Mouse (Mus musculus): ENCODE measurements at regions not wholly inside any gene's neighbourhood (a gene's known extent, or its start where the extent isn't known, plus 50 kb on each side); places are given as distances from the start of the nearest gene placed in this dataset.

DNA sequence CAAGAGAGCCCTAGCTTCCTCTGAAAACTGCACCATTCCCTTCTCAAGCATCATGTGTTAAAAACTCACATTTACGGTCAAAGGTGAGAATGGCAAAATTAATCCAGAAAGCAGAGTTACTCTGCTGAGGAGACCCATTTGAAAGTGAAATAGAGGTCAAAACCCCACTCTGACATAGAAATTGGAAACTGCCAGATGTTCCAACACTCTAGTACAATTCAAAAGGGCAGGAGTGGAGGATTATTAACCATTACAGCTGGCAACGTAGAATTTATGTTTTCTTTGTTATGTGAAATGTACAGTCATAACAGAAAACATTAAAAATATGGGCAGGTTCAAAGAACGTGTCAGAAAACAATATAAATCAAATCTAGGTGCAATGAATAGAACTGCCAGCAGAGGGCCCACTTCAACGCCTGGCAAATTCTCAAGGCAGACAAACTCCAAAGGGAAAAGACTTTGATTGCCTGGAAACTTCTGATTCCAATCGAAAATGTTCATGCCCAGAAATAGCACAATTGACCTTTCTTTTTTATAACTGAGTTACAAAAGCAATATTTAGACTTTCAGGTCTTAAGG is 54.2 kb upstream of the Rfpl4b start:
- DNase-seq (ENCODE audit: low spot score in 2 of 2), result peak; percentile 12 to 21

GRCm38 (mm10) chr10:38879271-38879670 is 57.7 kb upstream of the Rfpl4b start:
- DNase-seq (ENCODE audit: low spot score in 2 of 2), result peak in 1 of 2 experiments; percentile 32

- no peak for DNase-seq (ENCODE audit: low spot score in 2 of 2)
Measured at GRCm38 (mm10) chr10:38880642-38881187, 59.1 kb upstream of the Rfpl4b start.

GRCm38 (mm10) chr10:38882154-38882553 is 60.6 kb upstream of the Rfpl4b start:
- peak; percentile 38 to 49 for DNase-seq (ENCODE audit: low spot score in 2 of 2)

DNA sequence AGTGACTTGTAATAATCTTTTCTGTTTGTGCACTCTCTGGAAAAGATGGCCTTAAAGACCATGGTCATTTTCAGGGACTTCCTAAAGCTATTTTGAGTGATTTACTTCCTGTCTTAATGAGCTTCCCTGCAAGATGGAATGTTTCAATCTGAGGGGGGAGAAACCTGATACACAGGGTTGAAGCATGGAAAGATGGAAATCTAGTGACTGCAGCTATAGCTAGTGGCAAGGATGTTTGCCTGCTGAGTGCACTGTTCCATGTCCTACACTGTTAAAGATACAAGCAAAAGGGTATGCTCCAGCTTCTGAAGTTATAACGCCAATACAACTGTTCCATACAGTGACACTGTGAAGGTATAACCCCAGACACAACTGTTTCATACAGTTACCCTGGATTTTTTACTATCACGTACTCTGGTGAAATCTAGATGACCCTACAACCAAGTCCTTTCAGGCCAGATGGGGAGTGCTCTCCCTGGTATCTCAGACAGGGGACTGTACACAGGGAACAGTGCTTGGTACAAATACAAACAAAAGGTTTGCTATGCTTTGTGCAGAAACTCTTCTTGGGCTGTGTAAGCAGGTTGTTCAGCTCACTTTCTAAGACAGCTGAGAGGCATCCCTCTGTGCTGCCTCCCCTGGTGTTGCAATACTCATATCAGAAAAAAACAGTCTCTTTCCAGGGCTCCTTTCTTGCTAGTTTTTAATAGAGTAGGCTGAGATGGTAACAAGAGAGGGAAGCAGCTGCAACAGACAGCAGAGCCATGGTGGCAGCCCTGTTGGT is 62.4 kb upstream of the Rfpl4b start:
- DNase-seq (ENCODE audit: low spot score in 2 of 2), result no peak

DNA sequence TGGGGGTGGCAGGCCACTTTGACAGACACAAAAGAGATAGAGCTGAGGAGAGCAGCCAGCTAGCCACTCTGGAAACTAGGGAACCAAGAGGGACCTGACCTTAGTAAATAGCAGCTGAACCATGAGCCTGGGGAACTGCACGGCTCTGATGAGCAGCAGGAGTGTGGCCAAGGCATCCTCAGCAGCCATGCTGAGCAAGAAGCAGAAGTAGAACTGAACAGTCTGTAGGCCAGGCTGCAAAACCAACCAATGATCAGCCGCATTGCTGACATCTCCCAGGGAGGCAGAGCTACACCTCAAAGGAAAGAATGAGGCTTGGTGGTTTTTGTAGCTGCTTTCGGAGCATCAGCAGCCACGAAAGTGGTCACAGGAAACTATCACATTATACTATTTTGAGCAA is 63.1 kb upstream of the Rfpl4b start:
- DNase-seq (ENCODE audit: low spot score in 2 of 2), result no peak

GRCm38 (mm10) chr10:38886441-38886840 is 64.9 kb upstream of the Rfpl4b start:
- DNase-seq (ENCODE audit: low spot score in 2 of 2), result no peak

- no peak for DNase-seq (ENCODE audit: low spot score in 2 of 2)
Measured at GRCm38 (mm10) chr10:38887896-38888295, 66.3 kb upstream of the Rfpl4b start.

DNA sequence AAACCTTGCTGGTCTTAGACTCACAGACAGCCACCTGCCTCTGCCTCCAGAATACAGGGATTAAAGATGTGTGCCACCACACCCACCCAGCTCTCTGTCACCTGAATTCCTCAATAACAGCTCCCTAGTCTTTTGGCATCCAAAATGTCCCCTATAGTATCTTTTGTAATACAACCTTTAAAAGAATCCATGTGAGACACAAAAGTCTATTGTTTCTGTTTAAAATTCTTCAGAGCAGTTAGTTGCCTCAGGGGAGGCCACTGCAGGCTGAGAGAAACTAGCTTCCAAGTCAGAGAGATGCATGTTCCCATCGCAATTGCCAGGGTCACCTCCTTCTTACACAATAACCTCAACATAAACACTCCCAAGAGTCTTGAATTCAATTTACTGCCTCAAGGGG is 70.6 kb upstream of the Lama4 start:
- DNase-seq (ENCODE audit: low spot score in 2 of 2), result no peak

DNA sequence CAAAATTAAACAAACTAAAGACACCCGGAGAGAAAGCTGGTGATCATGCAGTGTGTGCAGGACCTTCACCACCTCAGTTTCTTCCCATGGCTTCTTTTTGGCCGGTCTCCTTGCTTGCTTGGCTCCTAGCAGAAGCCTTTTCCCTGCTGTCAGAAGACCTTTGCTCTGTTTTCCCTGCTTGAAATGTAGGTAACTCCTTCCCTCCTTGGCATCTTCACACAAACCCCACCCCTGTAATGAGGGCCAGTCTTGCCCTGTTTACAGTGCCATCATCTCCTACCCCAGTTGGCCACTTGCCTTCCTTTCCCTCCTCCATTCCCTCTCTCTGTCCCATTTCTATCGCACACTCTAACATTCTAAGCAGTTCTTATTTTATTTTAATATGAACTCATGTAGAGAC is 69.7 kb upstream of the Lama4 start:
- DNase-seq (ENCODE audit: low spot score in 2 of 2), result no peak

DNA sequence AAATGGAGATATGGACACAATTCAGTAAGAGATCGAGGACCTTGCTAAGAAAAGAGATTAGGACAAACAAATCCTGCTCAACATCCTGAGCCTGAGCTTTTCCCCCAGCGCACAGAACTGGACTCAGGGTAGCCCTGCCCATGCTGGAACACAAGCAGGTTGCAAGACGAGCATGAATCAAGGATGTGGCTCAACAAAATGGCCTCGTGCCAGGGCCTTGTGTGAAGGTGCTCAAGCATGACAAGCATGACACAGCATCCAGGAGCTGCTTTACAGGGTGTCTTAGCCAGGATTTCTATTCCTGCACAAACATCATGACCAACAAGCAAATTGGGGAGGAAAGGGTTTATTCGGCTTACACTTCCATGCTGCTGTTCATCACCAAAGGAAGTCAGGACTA is 67.7 kb upstream of the Lama4 start:
- no peak for DNase-seq (ENCODE audit: low spot score in 2 of 2)

GRCm38 (mm10) chr10:38906121-38906520 is 59.2 kb upstream of the Lama4 start:
- DNase-seq (ENCODE audit: low spot score in 2 of 2), result no peak

- DNase-seq (ENCODE audit: low spot score in 2 of 2), result no peak
Measured at GRCm38 (mm10) chr10:38907835-38908234, 57.5 kb upstream of the Lama4 start.

DNA sequence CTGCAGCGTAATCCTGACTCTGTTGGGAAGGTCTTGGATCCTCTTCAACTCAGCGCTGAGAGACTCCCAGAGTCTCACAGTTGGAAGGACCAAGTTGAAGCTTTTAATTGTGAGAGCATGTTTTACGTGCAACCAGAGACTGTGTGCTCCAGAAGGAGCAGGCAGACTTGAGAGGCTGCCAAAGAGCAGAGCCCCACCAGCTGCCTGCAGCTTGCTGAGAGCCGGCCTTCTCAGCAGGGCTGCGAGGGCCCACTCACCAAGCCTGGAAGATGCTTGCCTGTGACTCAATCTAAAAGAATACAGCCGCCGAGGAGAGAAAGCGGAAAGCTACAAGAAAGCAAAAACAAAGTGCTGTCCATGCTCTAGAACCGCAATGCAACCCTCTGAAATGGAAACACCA is 57.0 kb upstream of the Lama4 start:
- peak; percentile 39 to 61 for DNase-seq (ENCODE audit: low spot score in 2 of 2)

DNA sequence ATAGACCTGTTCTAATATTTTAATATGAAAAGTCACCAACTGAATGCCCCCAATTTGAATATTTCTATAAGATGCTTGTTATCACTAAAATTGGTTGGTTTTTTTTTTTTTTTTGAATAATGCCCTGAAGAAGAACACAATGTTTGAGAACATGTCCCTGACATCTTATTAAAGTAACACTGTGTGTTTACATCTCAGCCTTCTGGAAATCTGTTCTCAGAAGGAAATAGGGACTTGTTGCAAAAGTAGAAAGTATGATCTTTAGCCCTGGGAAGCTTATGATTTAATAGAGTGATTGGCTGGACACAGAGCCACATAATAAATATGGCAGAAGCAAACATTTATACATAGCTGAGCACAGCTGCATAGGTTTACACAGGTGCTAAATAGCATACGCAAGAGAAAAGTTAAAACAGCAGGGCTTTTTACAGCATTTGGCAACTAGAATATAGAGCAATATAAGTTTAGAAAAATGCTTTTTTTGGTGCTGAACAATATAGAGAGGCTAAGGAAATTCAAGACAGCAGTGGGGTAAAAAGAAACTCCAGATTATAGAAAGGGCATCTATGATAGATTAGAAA is 56.1 kb upstream of the Lama4 start:
- no peak for DNase-seq (ENCODE audit: low spot score in 2 of 2)

DNA sequence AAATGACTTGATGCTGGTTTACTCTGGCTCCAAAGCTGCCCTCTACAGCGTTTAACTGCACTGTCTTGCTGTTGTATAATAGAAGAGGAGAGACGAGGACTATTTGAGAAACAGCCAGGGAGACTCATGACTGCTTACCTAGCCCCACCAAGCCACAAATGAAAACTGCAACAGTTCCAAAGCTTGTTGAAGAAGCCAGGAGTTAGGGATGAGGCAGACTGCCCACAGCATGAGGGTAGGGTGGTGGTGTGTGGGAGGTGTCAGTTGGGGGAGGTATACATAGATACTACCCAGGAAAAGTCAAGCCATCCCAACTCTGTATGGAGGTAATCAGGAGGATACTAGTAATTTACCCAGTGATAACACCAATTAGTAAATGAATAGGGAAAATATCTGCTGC is 55.5 kb upstream of the Lama4 start:
- DNase-seq (ENCODE audit: low spot score in 2 of 2), result no peak

- DNase-seq (ENCODE audit: low spot score in 2 of 2), result no peak
Measured at GRCm38 (mm10) chr10:38913013-38913412, 52.3 kb upstream of the Lama4 start.

All from gastrocnemius, adult 8-10 months (tissue).